Mouse (Mus musculus) ES-E14 (cell line): ENCODE results near the gene Itch. TPM values are rescaled to one million over a fixed set of nuclear protein-coding genes. Genes with fewer than 3 reads are reported as not detected.
A peak's percentile ranks its signal among the peaks of the same experiment; 100 is the strongest.

Source experiments
- DNase-seq: peaks from one replicate; pipeline ENCODE4 v3.0.0-alpha.2; 2013; ENCODE audit warnings: low read depth, low spot score
- H3K27ac ChIP-seq: 2 replicates; pipeline ENCODE4 v1.5.1; 2012; ENCODE audit warnings: low read depth, mild to moderate bottlenecking, low read length, moderate library complexity, mixed read lengths; ENCODE audit not compliant: poor library complexity, insufficient read depth, severe bottlenecking
- H3K36me3 ChIP-seq: 2 replicates; pipeline ENCODE4 v1.6.1; 2012; ENCODE audit warnings: mild to moderate bottlenecking, low read length, moderate library complexity, mixed read lengths; ENCODE audit not compliant: control insufficient read depth, poor library complexity, insufficient read depth, severe bottlenecking
- H3K4me1 ChIP-seq, 2 experiments: fragments of 150-350 bp in 1 of 2; sonication (generic) in 1 of 2; 2 replicates each; pipeline ENCODE4 v1.6.1; 2012; ENCODE audit warnings: low read length in 2 of 2, mild to moderate bottlenecking in 1 of 2, mixed read lengths in 1 of 2; ENCODE audit not compliant: control insufficient read depth in 2 of 2, insufficient read depth in 2 of 2, poor library complexity in 1 of 2
- H3K4me3 ChIP-seq, 2 experiments: fragments of 150-350 bp in 1 of 2; sonication (generic) in 1 of 2; 2 replicates each; pipeline ENCODE4 v1.5.1; 2012; ENCODE audit warnings: low read length in 2 of 2, low read depth in 1 of 2, mild to moderate bottlenecking in 1 of 2, mixed read lengths in 1 of 2; ENCODE audit not compliant: insufficient read depth in 1 of 2, poor library complexity in 1 of 2, severe bottlenecking in 1 of 2
- H3K9ac ChIP-seq: 2 replicates; pipeline ENCODE4 v1.6.1; 2012; ENCODE audit warnings: low read depth, mild to moderate bottlenecking, low read length, mixed read lengths; ENCODE audit not compliant: poor library complexity, insufficient read depth, severe bottlenecking
- H3K9me3 ChIP-seq: fragments of 150-350 bp; sonication (generic); 2 replicates; pipeline ENCODE4 v1.6.1; 2012; ENCODE audit warnings: low read depth, mild to moderate bottlenecking, low read length; ENCODE audit not compliant: control insufficient read depth, insufficient read depth
- CHD2 ChIP-seq: IDR thresholded peaks from 2 replicates; pipeline ENCODE4 v1.6.1; 2014; ENCODE audit warnings: mild to moderate bottlenecking, low read depth, low read length, inconsistent platforms
- HCFC1 ChIP-seq: IDR thresholded peaks from 2 replicates; pipeline ENCODE4 v1.6.1; 2012; ENCODE audit warnings: low read length, inconsistent platforms, borderline replicate concordance; ENCODE audit not compliant: insufficient read depth
- MAFK ChIP-seq: IDR thresholded peaks from 2 replicates; pipeline ENCODE4 v1.6.1; 2014; ENCODE audit warnings: mild to moderate bottlenecking, low read depth, low read length, inconsistent platforms; ENCODE audit not compliant: insufficient read depth
- ZC3H11A ChIP-seq: IDR thresholded peaks from 2 replicates; pipeline ENCODE4 v1.6.1; 2012; ENCODE audit warnings: low read depth, mild to moderate bottlenecking, inconsistent platforms, low read length, borderline replicate concordance
- ZNF384 ChIP-seq: IDR thresholded peaks from 2 replicates; pipeline ENCODE4 v1.6.1; 2012; ENCODE audit warnings: low read depth, low read length, inconsistent platforms
- in situ Hi-C, 2 experiments: fragments of 600-800 bp; cut with MboI; formaldehyde crosslinking; loops; one replicate each; pipeline ENCODE4 v1.15.1; 2025; ENCODE audit warnings: low sequenced_read_pairs in 2 of 2, inconsistent platforms in 1 of 2; ENCODE audit not compliant: unreplicated experiment in 2 of 2
- total RNA-seq: library from RNA; depleted of rRNA; stranded (reverse); fragments of 300-350 nt; gene quantifications from 2 replicates; pipeline ENCODE4 v1.2.3, GENCODE M21; 2012; rRNA removed

The Itch gene
- 35.4 and 38.7 TPM in 2 replicates for total RNA-seq

- peak; percentile 90 for DNase-seq
- no peaks in the 10 kb centered on the region; the same call in 1 of the 2 replicates for H3K36me3 ChIP-seq
- in situ Hi-C loops, result no loop called here
Measured at GRCm38 (mm10) chr2:155133011-155133976, at the start of gene Itch. Itch (plus strand) TSS chr2:155133509.

GRCm38 (mm10) chr2:155084546-155084945, 48.8 kb upstream of the Itch start:
- in situ Hi-C loops, result no loop called here
- H3K36me3 ChIP-seq, result no peaks in the 10 kb centered on the region

More at GRCm38 (mm10) chr2:155133011-155133976, at the start of gene Itch:
- TF ChIP-seq ZNF384 (no peak), HCFC1 (peak; percentile 87)
- peak within 1 kb of the TSS; percentile 73; the same call in 1 of the 2 replicates for H3K27ac ChIP-seq
- H3K4me3 ChIP-seq, result peak within 1 kb of the TSS; percentile 94 to 99
- peak within 1 kb of the TSS; percentile 99 for H3K9ac ChIP-seq
- H3K4me1 ChIP-seq, result peaks cover 2 to 3% of the 10 kb centered on the region in 2 experiments; a peak in 1 of 4 replicates
- no peaks in the 10 kb centered on the region for H3K9me3 ChIP-seq

GRCm38 (mm10) chr2:155086328-155086727, 47.0 kb upstream of the Itch start:
- no peaks in the 10 kb centered on the region for H3K36me3 ChIP-seq
- no peak overlapping the region for H3K4me3 ChIP-seq
- in situ Hi-C loops, result no loop called here
- DNase-seq, result no peak
- TF ChIP-seq MAFK (no peak), ZC3H11A (no peak), HCFC1 (no peak), CHD2 (no peak), ZNF384 (no peak)
- H3K4me1 ChIP-seq, result peaks cover 2 to 8% of the 10 kb centered on the region in 2 experiments; a peak in 1 of 4 replicates
- no peak overlapping the region for H3K27ac ChIP-seq
- no peaks in the 10 kb centered on the region for H3K9me3 ChIP-seq
- no peak overlapping the region for H3K9ac ChIP-seq

More at GRCm38 (mm10) chr2:155084546-155084945, 48.8 kb upstream of the Itch start:
- TF ChIP-seq MAFK, result no peak
- TF ChIP-seq CHD2, result no peak
- no peak for TF ChIP-seq HCFC1
- no peak for TF ChIP-seq ZC3H11A
- TF ChIP-seq ZNF384, result no peak
- Histone ChIP-seq H3K9me3 (no peaks in the 10 kb centered on the region), H3K27ac (no peak overlapping the region), H3K4me1 (peaks cover 3 to 10% of the 10 kb centered on the region in 2 experiments), H3K9ac (no peak overlapping the region), H3K4me3 (no peak overlapping the region)
- DNase-seq, result no peak

GRCm38 (mm10) chr2:155088264-155088663, 45.0 kb upstream of the Itch start:
- Histone ChIP-seq H3K9ac (no peak overlapping the region), H3K36me3 (no peaks in the 10 kb centered on the region), H3K4me3 (no peak overlapping the region), H3K4me1 (peaks cover 4 to 5% of the 10 kb centered on the region in 2 experiments; a peak in 1 of 4 replicates), H3K27ac (no peak overlapping the region), H3K9me3 (no peaks in the 10 kb centered on the region)
- no peak for DNase-seq
- no peak for TF ChIP-seq MAFK
- in situ Hi-C loops, result no loop called here
